Mouse (Mus musculus): ENCODE data around the gene Zfp213. TPM values are rescaled to one million over a fixed set of nuclear protein-coding genes. Genes with fewer than 3 reads are reported as not detected.

The Zfp213 gene
- polyA plus RNA-seq, 1 experiment from 2014 or later = 17.7 TPM

- no peak overlapping the region for H3K9ac ChIP-seq
- H3K27me3 ChIP-seq (replicated peaks) = no peaks in the 10 kb centered on the region
- H3K4me1 ChIP-seq (replicated peaks) = no peaks in the 10 kb centered on the region; the same call in 1 of the 2 replicates
- H3K9me3 ChIP-seq = no peaks in the 10 kb centered on the region
- 37% methylated on average over 6 of the region's 6 CpGs for WGBS
- no peak for ATAC-seq
- peaks cover 10% of the 10 kb centered on the region; the same call in 1 of the 2 replicates for H3K36me3 ChIP-seq
- H3K4me3 ChIP-seq (replicated peaks) = no peak overlapping the region
- no peak overlapping the region for H3K27ac ChIP-seq
- H3K4me2 ChIP-seq (replicated peaks) = no peak overlapping the region
These were observed 6.0 kb upstream of the Zfp213 start for GRCm38 (mm10) chr17:23570017-23570416.

GRCm38 (mm10) chr17:23568370-23568769, 4.3 kb upstream of the Zfp213 start:
- Histone ChIP-seq H3K9ac (no peak overlapping the region), H3K27ac (no peak overlapping the region), H3K4me2 (replicated peaks) (no peak overlapping the region), H3K27me3 (replicated peaks) (no peaks in the 10 kb centered on the region), H3K36me3 (no peaks in the 10 kb centered on the region), H3K4me1 (replicated peaks) (peaks cover 4% of the 10 kb centered on the region), H3K9me3 (no peaks in the 10 kb centered on the region), H3K4me3 (replicated peaks) (no peak overlapping the region)
- WGBS = 39% methylated on average over 5 of the region's 5 CpGs
- ATAC-seq = no peak

- no peak overlapping the region for H3K4me2 ChIP-seq (replicated peaks)
- no peaks in the 10 kb centered on the region for H3K36me3 ChIP-seq
- no peak overlapping the region for H3K4me3 ChIP-seq (replicated peaks)
- no peaks in the 10 kb centered on the region for H3K9me3 ChIP-seq
- H3K4me1 ChIP-seq (replicated peaks) = peaks cover 4% of the 10 kb centered on the region
- 53% methylated on average over 5 of the region's 5 CpGs for WGBS
- no peaks in the 10 kb centered on the region for H3K27me3 ChIP-seq (replicated peaks)
- no peak overlapping the region for H3K27ac ChIP-seq
- ATAC-seq = no peak
- H3K9ac ChIP-seq = no peak overlapping the region
These were observed 2.7 kb upstream of the Zfp213 start for GRCm38 (mm10) chr17:23566787-23567186.

- Histone ChIP-seq H3K4me1 (replicated peaks) (peaks cover 4% of the 10 kb centered on the region), H3K4me3 (replicated peaks) (peak overlapping the region; percentile 80), H3K27ac (peak overlapping the region; percentile 97), H3K27me3 (replicated peaks) (no peaks in the 10 kb centered on the region), H3K4me2 (replicated peaks) (peak overlapping the region; percentile 75), H3K9ac (peak overlapping the region; percentile 70), H3K9me3 (no peaks in the 10 kb centered on the region), H3K36me3 (peaks cover 6% of the 10 kb centered on the region; the same call in 1 of the 2 replicates)
- under 1% methylated on average over 8 of the region's 8 CpGs for WGBS
- peak; percentile 89 for ATAC-seq
These were observed 304 bp upstream of the Zfp213 start for GRCm38 (mm10) chr17:23564368-23564715.

GRCm38 (mm10) chr17:23559767-23560166, 4.3 kb downstream of the Zfp213 start:
- whole genome bisulfite sequencing = 54% methylated on average over 11 of the region's 11 CpGs
- H3K9me3 ChIP-seq = no peaks in the 10 kb centered on the region
- no peaks in the 10 kb centered on the region for H3K27me3 ChIP-seq (replicated peaks)
- no peak overlapping the region for H3K4me2 ChIP-seq (replicated peaks)
- ATAC-seq = no peak
- peaks cover 22% of the 10 kb centered on the region for H3K36me3 ChIP-seq
- H3K4me3 ChIP-seq (replicated peaks) = no peak overlapping the region
- peaks cover 8% of the 10 kb centered on the region for H3K4me1 ChIP-seq (replicated peaks)
- H3K27ac ChIP-seq = no peak overlapping the region
- no peak overlapping the region for H3K9ac ChIP-seq

GRCm38 (mm10) chr17:23555243-23555916, 8.7 kb downstream of the Zfp213 start:
- no peaks in the 10 kb centered on the region for H3K9me3 ChIP-seq
- no peaks in the 10 kb centered on the region for H3K27me3 ChIP-seq (replicated peaks)
- 0 out of 2 replicates have a peak overlapping the region, but pooled peaks have one; percentile 28 for H3K4me2 ChIP-seq (replicated peaks)
- peaks cover 20% of the 10 kb centered on the region for H3K36me3 ChIP-seq
- H3K4me3 ChIP-seq (replicated peaks) = no peak overlapping the region
- ATAC-seq = peak; percentile 59
- peaks cover 14% of the 10 kb centered on the region for H3K4me1 ChIP-seq (replicated peaks)
- WGBS = 69% methylated on average over 7 of the region's 7 CpGs
- no peak overlapping the region for H3K9ac ChIP-seq
- peak overlapping the region; percentile 42 for H3K27ac ChIP-seq

GRCm38 (mm10) chr17:23554321-23554720, 9.7 kb downstream of the Zfp213 start:
- Histone ChIP-seq H3K27me3 (replicated peaks) (no peaks in the 10 kb centered on the region), H3K4me3 (replicated peaks) (no peak overlapping the region), H3K4me2 (replicated peaks) (no peak overlapping the region), H3K36me3 (peaks cover 16% of the 10 kb centered on the region), H3K27ac (no peak overlapping the region), H3K4me1 (replicated peaks) (peaks cover 14% of the 10 kb centered on the region), H3K9me3 (no peaks in the 10 kb centered on the region), H3K9ac (no peak overlapping the region; the same call in 1 of the 2 replicates)
- no peak for ATAC-seq

GRCm38 (mm10) chr17:23553634-23554120, 10.4 kb downstream of the Zfp213 start:
- no peak overlapping the region for H3K4me3 ChIP-seq (replicated peaks)
- H3K4me1 ChIP-seq (replicated peaks) = peaks cover 14% of the 10 kb centered on the region
- H3K4me2 ChIP-seq (replicated peaks) = no peak overlapping the region
- no peaks in the 10 kb centered on the region for H3K9me3 ChIP-seq
- H3K27ac ChIP-seq = no peak overlapping the region
- no peak overlapping the region; the same call in 1 of the 2 replicates for H3K9ac ChIP-seq
- no peak for ATAC-seq
- H3K36me3 ChIP-seq = peaks cover 16% of the 10 kb centered on the region
- H3K27me3 ChIP-seq (replicated peaks) = no peaks in the 10 kb centered on the region
- WGBS = 77% methylated on average over 1 of the region's 1 CpGs

GRCm38 (mm10) chr17:23552896-23553633, 11.0 kb downstream of the Zfp213 start:
- no peak for ATAC-seq
- H3K4me1 ChIP-seq (replicated peaks) = peaks cover 14% of the 10 kb centered on the region
- 86% methylated on average over 8 of the region's 8 CpGs for WGBS

GRCm38 (mm10) chr17:23551963-23552362, 12.1 kb downstream of the Zfp213 start:
- Histone ChIP-seq H3K9ac (no peak overlapping the region), H3K36me3 (peaks cover 2% of the 10 kb centered on the region; the same call in 1 of the 2 replicates), H3K4me2 (replicated peaks) (no peak overlapping the region), H3K27ac (no peak overlapping the region), H3K27me3 (replicated peaks) (no peaks in the 10 kb centered on the region), H3K9me3 (no peaks in the 10 kb centered on the region), H3K4me3 (replicated peaks) (no peak overlapping the region), H3K4me1 (replicated peaks) (peaks cover 14% of the 10 kb centered on the region)
- no peak for ATAC-seq
- WGBS = 63% methylated on average over 5 of the region's 5 CpGs

More at GRCm38 (mm10) chr17:23552896-23553633, 11.0 kb downstream of the Zfp213 start:
- Histone ChIP-seq H3K4me3 (replicated peaks) (no peak overlapping the region), H3K36me3 (peaks cover 13% of the 10 kb centered on the region), H3K9me3 (no peaks in the 10 kb centered on the region), H3K9ac (no peak overlapping the region), H3K4me2 (replicated peaks) (no peak overlapping the region), H3K27me3 (replicated peaks) (no peaks in the 10 kb centered on the region), H3K27ac (no peak overlapping the region)

- no peak for ATAC-seq
- Histone ChIP-seq H3K4me3 (replicated peaks) (peak overlapping the region; percentile 54), H3K36me3 (no peaks in the 10 kb centered on the region), H3K27ac (peak overlapping the region; percentile 89; the same call in 1 of the 2 replicates), H3K4me1 (replicated peaks) (peaks cover 14% of the 10 kb centered on the region), H3K9ac (peak overlapping the region; percentile 60; the same call in 1 of the 2 replicates), H3K4me2 (replicated peaks) (peak overlapping the region; percentile 76), H3K9me3 (no peaks in the 10 kb centered on the region), H3K27me3 (replicated peaks) (no peaks in the 10 kb centered on the region)
These were observed 12.6 kb downstream of the Zfp213 start for GRCm38 (mm10) chr17:23551416-23551815.

GRCm38 (mm10) chr17:23550856-23551255, 13.2 kb downstream of the Zfp213 start:
- no peaks in the 10 kb centered on the region for H3K27me3 ChIP-seq (replicated peaks)
- H3K27ac ChIP-seq = peak overlapping the region; percentile 89
- WGBS = under 1% methylated on average over 15 of the region's 15 CpGs
- peak overlapping the region; percentile 60 for H3K9ac ChIP-seq
- H3K4me3 ChIP-seq (replicated peaks) = peak overlapping the region; percentile 54
- H3K9me3 ChIP-seq = no peaks in the 10 kb centered on the region
- H3K4me2 ChIP-seq (replicated peaks) = peak overlapping the region; percentile 76
- peaks cover 14% of the 10 kb centered on the region for H3K4me1 ChIP-seq (replicated peaks)
- peak; percentile 16 for ATAC-seq
- no peaks in the 10 kb centered on the region for H3K36me3 ChIP-seq

All from intestine, embryonic 15.5 days (tissue).